Mouse (Mus musculus): ENCODE results near the gene Serpina12.

DNA sequence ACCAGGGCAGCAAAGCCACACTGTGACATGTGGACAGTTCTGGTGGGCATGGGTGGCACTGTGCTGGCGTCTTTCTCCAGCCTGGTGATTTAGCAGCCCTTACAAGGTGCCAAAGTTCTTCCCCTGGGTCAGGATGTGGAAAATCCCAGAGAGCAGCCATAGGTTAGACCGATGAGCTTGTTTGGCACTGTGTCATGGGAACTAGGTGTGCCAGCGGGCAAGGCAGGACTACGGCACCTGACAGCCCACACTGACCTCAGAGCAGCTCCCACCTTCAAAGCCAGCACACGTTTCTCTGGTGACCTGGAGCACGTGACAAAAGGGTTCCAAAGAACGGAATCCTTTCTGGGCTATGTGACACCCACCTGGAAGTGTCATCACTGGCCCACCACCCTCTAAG lies 13.3 kb upstream of the Serpina12 start:
- no peak for TF ChIP-seq CTCF (IDR thresholded peaks at IDR 0.05; ENCODE audit: borderline replicate concordance, extremely low read depth, insufficient read depth, insufficient read length)
- no peak for TF ChIP-seq POLR2A (IDR thresholded peaks at IDR 0.05; ENCODE audit: borderline replicate concordance, extremely low read depth, insufficient read depth, insufficient read length, poor library complexity, severe bottlenecking)

Measured in brain, embryonic 14.5 days (tissue).